Comparison of ENCODE assay signal across 8 mouse cellular contexts in the genomic region with DNA sequence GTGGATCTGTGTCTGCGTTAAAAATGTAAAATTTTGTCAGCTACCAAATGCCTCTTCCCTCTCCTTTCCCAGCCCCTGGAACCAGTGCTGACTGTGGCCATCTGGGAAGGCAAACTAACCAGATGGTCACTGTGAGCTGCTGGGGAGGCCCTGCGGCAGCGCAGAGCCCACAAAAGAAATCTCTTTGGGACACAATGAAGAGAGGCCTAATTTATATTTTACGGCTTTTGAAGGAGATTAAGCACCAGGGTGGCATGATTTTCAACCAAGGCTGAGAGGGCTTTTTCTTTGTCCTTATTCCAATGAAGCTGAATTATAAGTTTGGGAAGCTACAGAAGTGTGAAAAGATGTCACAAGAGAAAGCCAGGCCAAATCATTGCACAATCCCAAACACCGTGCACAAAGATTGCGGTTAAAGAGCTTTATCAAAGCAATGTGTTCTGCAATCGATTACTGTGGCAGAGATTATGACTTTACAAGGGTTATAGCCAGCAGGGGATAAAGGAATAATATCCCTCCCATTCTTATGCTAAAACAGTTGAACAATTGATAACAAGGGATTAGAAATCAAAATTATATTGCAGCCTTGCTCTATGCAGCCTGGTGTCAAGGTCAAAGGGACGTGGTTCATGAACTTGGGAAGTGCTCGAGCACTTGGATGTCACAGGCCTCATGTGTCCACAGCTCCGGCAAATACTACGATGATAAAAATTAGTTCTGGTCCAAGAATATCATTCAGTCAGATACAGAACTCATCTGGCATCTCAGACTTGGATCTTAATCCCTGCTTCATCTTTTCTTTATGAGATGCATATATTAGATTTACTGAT.
DNase-seq lines count a peak whose midpoint lies in the region; ATAC-seq lines count a peak whose summit lies in the region.

No protein-coding gene starts in this region.

- DNase-seq in embryonic facial prominence, embryonic 11.5 days (ENCODE audit: low spot score), result peak; percentile 26
- no peak for DNase-seq in embryonic facial prominence, embryonic 10.5 days (ENCODE audit: low spot score)
- peak; percentile 24 to 39 for DNase-seq in left cerebral cortex, postnatal 14 days (ENCODE audit: low spot score in 2 of 2)
- peak; percentile 78 for DNase-seq in retina, postnatal 1 day
- no peak for DNase-seq in thymus, adult 18-20 months
- DNase-seq in kidney, postnatal 36 days, result no peak
- DNase-seq in gastrocnemius, postnatal 10 days, result no peak

- no peaks in the 10 kb centered on the region for H3K36me3 ChIP-seq in embryonic facial prominence, embryonic 11.5 days (replicated peaks; ENCODE audit: control insufficient read depth, insufficient read depth, low read depth, low read length)
- H3K36me3 ChIP-seq in embryonic facial prominence, embryonic 10.5 days (replicated peaks), result no peaks in the 10 kb centered on the region
- H3K36me3 ChIP-seq in forebrain, embryonic 15.5 days, result no peaks in the 10 kb centered on the region

- no peaks in the 10 kb centered on the region for H3K4me1 ChIP-seq in embryonic facial prominence, embryonic 11.5 days (ENCODE audit: control insufficient read depth, insufficient read depth, low read length)
- 0 out of 2 replicates have a peak, but pooled peaks cover 6% of the 10 kb centered on the region for H3K4me1 ChIP-seq in embryonic facial prominence, embryonic 10.5 days
- H3K4me1 ChIP-seq in forebrain, embryonic 15.5 days, result peaks cover 10% of the 10 kb centered on the region

- H3K4me3 ChIP-seq in embryonic facial prominence, embryonic 11.5 days (ENCODE audit: low read depth, low read length), result no peak overlapping the region
- no peak overlapping the region for H3K4me3 ChIP-seq in embryonic facial prominence, embryonic 10.5 days
- H3K4me3 ChIP-seq in forebrain, embryonic 15.5 days, result no peak overlapping the region

- no peak overlapping the region for H3K4me2 ChIP-seq in embryonic facial prominence, embryonic 11.5 days (ENCODE audit: low read depth, low read length)
- H3K4me2 ChIP-seq in forebrain, embryonic 15.5 days (replicated peaks), result no peak overlapping the region

- H3K9me3 ChIP-seq in embryonic facial prominence, embryonic 11.5 days (replicated peaks; ENCODE audit: control insufficient read depth, low read length), result no peaks in the 10 kb centered on the region
- H3K9me3 ChIP-seq in embryonic facial prominence, embryonic 10.5 days, result no peaks in the 10 kb centered on the region
- H3K9me3 ChIP-seq in forebrain, embryonic 15.5 days, result no peaks in the 10 kb centered on the region

- ATAC-seq in embryonic facial prominence, embryonic 11.5 days (replicated peaks; ENCODE audit: insufficient number of reproducible peaks, low FRiP score, low TSS enrichment, low read depth), result peak; percentile 72; the same call in 1 of the 2 replicates
- ATAC-seq in forebrain, embryonic 15.5 days (replicated peaks), result peak; percentile 96

- intact Hi-C loops in left cerebral cortex, postnatal 14 days (cut with DNase I), result no loop called here

- 55% methylated on average over 11 of the region's 11 CpGs for WGBS in embryonic facial prominence, embryonic 11.5 days
- WGBS in embryonic facial prominence, embryonic 10.5 days, result 53% methylated on average over 11 of the region's 11 CpGs
- 10% methylated on average over 11 of the region's 11 CpGs for WGBS in forebrain, embryonic 15.5 days

- H3K27me3 ChIP-seq in embryonic facial prominence, embryonic 11.5 days (ENCODE audit: control insufficient read depth, insufficient read depth, low read length), result no peaks in the 10 kb centered on the region
- no peaks in the 10 kb centered on the region for H3K27me3 ChIP-seq in embryonic facial prominence, embryonic 10.5 days (replicated peaks; ENCODE audit: low read depth, poor library complexity, severe bottlenecking)
- no peaks in the 10 kb centered on the region for H3K27me3 ChIP-seq in forebrain, embryonic 15.5 days

- no peak overlapping the region for H3K27ac ChIP-seq in embryonic facial prominence, embryonic 11.5 days (replicated peaks; ENCODE audit: low read depth, low read length)
- no peak overlapping the region for H3K27ac ChIP-seq in embryonic facial prominence, embryonic 10.5 days (replicated peaks)
- H3K27ac ChIP-seq in forebrain, embryonic 15.5 days (replicated peaks), result peak overlapping the region; percentile 90

- no peak overlapping the region for H3K9ac ChIP-seq in embryonic facial prominence, embryonic 11.5 days (replicated peaks; ENCODE audit: low read length)
- H3K9ac ChIP-seq in forebrain, embryonic 15.5 days (replicated peaks), result no peak overlapping the region

Comparison
In these comparisons a context has a peak if more than half of its experiments do, and no peak if none do; other contexts are left out.
1. DNase-seq: peak in embryonic facial prominence, embryonic 11.5 days (single experiment), left cerebral cortex, postnatal 14 days (2 of 2) and retina, postnatal 1 day (single experiment); none in embryonic facial prominence, embryonic 10.5 days (single experiment), thymus, adult 18-20 months (0 of 2), kidney, postnatal 36 days (0 of 2) and gastrocnemius, postnatal 10 days (single experiment).